Mouse (Mus musculus) frontal cortex, adult (tissue): Measurements from ENCODE around the gene Rab37.

ENCODE experiments used
- ATAC-seq: cut with Nextera tagmentation; 2 replicates; pipeline ENCODE4 v1.9.2; 2017; ENCODE audit warnings: mild to moderate bottlenecking, moderate library complexity, mixed read lengths; ENCODE audit not compliant: low TSS enrichment

Rab37 gene

DNA sequence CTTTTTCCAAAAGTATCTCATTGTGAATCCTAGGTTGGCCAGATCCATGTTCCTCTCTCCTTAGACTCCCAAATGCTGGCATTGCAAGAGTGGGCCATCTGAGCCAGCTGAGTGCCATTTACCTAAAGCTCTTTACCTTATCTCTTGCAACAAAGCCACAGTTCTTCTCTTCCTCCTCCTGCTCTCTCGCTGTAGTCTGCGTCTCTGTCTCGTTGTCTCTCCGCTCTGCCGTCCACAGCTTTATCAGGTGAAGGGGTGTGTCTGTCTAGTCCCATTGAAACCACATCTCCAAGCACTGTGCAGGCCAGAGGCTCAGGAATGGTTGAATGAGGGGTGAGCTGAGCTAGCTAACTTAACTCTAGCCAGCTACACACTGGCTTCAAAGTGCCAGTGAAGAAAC, 104.7 kb downstream of the Rab37 start:
- ATAC-seq = no peak

DNA sequence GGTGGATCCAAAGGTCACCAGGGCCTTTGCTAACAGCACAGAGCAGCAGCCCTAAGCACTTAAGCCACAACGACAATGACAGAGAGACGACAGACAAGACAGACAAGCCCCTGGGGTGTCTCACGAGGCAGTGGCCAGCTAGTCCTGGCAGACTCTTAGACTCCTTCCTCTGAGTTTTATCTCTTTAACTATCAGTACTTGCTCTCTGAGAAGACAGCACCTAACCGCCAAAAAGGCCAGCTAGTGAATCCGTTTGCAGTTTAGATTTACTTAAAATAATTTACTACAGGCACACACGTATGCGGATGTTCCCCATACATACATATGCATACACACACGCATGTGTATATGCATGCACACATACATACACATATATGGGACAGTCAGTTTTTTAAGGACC, 106.3 kb downstream of the Rab37 start:
- no peak for ATAC-seq

DNA sequence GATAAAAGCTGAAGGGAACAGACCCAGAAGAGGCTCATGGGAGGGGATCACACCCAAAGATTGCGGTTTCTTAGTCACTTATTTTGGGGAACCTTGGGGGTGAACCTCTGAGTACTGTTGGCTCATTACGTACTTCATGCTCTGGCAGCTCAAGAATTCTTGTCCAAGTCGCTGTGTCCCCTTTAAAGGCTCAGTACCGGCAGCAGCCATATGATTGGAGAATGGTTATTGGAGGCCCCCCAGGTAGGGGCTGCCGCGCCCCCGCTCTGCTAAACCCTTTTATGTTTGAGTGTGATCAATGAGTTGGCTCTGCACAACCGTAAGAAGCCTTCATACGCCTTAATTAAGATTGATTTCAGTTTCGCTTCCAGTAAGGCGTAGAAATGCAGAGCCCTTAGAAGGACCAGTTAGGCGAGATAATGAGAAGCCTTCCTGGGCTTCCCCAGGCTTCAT, 107.7 kb downstream of the Rab37 start:
- no peak for ATAC-seq

DNA sequence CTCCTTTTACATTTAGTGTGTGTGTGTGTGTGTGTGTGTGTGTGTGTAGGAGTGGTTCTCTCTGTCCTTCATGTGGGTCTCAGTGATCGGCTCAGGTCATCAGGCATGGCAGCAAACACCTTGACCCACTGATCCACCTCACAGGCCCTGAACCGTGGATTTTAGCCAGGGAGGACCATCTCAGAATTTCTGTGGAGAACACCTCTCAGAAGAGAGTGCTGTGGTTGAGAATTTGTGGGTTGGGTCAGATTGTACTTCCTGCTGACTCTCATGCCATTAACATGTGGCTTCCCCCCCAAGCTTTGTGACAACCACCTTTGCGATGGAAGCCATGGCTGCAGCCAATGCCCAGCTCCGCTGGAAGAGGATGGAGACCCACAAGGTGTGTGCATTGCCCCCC, 109.3 kb downstream of the Rab37 start:
- ATAC-seq = no peak

DNA sequence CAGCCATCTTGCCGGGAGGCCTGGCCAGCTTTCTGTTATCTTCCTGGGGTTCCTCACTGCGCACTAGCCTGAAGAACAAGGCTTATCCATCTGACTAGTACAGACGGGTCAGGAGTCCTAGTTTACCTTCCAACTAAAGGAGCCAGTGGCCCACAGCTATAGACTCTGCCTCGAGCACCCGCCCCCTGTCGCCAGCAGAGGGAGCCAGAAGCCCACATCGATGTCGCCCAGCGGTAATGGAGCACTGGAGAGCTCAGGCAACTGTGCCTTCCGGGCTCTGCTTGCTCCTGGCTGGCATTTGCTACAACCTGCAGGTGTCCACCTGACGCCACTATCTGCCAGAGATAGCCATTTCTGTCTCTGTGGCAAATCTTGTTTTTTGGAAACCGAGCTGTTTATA, 111.1 kb downstream of the Rab37 start:
- ATAC-seq = peak; percentile 92

DNA sequence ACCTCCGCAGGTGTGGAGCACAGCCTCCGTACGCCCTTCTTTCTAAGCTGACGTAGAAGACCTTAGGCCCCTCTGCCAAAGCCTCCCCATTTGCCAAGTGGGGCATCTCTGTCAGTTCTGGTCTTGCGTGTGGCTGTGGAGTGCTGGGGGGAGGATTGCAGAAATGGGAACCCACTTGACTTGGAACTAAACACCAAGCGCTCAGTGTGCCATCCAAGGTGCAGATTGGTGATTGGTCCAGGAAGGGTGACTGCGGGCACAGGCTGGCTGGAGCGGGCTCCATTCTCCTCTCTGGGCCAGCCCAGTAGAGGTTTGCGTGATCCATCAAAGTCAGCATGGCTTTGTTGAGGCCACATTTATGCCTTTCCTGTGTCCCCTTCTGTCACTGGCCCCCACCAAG, 111.5 kb downstream of the Rab37 start:
- peak; percentile 15; the same call in 1 of the 2 replicates for ATAC-seq

DNA sequence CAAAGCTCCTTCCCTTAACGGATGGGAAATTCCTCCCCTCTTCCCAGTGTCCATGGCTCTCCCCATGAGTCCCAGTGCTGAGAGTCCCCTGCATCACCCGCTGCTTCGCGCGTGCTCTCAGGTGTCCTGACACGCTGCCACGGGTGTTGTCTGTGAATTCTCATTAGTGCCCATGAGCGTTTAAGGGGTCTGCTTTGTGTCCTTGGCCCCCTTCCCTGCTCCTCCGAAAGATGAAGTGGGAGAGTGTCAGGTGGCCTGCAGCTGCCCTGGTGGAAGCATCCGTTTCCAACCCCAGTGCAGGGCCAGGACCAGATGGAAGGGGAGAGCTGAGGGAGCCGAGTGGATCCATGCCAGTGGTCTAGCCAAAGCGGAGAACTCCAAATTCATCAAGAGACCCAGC, 116.9 kb downstream of the Rab37 start:
- no peak for ATAC-seq

DNA sequence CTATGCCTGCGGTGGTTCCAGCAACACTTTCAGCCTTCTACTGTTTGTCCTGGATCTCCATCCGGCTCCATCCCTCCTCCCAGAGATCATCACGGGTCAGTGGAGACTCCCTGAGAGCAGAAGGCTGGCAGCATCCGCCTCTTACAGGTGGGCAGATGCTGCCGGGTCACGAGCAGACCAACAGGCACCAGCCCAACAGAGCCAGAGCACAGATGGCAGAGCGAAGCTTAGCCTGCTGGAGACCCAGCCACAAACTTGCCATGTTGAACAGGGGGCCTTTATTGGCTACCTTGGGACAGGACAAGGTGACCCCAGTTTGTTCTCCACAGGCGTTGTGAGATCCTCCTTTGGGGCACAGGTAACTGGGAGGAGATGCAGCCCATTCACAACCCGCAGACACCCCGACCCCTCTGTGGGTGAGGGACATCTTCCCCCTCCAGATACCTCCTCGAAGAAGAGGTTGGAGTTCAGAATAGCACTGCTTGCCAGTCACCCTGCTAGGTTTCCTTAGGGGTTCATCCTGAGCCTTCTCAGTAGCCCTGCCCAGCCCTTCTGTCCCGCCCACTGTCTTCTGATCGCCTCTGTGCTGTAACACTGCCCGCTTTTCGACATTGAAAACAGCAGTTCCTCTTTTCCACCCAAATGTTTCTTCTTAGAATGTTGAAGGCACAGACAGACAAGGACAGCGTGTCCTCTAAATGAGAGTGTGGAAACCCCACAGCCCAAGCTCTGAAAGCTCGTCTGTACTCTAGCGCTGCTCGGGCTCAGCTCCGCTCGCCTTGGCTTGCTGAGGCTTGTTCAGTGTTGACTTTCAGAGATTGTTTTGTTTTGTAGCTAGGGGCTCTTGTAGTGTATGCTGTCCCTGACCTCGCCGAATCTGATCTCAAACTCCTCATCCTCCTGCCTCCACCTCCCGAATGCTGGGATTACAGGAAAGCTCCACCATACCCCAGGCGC, 117.8 kb downstream of the Rab37 start:
- ATAC-seq = no peak

DNA sequence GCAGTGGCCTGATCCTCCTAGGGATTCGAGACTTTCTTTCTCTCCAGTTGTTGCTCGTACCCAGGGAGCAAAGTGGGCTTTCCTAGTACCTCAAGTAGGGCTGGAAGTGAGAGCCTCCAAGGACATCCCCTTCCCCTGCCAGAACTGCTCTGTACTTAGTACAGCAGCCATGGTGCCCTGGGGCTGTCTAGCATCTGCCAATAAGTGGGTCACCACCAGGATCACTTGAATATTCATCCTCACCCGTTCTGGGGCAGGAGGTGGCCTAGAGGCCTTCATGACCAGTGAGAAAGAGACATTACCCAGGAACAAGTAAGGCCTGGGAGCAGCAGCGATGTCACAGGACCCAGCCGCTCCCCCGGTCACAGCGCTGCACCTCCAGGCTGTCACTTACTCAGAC, 118.7 kb downstream of the Rab37 start:
- no peak for ATAC-seq
